Mouse (Mus musculus) cerebellum, adult 9-10 months (tissue): ENCODE measurements at regions not wholly inside any gene's neighbourhood (a gene's known extent, or its start where the extent isn't known, plus 50 kb on each side); places are given as distances from the start of the nearest gene placed in this dataset.

Experiments
- DNase-seq: peaks from one replicate; pipeline ENCODE4 v3.0.0; 2022

DNA sequence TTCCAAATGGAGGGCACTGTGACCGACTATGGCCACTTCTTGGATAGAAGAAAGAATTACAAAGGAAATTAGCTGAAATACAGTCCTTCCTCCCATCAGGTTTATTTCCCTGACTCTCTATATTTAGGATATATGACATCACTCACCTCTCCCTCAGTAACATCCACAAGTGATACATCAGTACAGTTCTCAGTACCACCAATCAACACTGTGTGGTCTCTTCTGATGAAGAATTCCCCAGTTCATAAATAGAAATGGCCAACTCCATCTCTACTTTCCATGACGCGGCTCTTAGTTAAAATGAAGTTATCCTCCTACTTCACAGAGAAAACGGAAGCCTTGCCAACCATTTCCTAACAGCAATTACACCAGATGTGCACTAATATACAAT lies 208.3 kb upstream of the Dio2 start:
- no peak for DNase-seq

DNA sequence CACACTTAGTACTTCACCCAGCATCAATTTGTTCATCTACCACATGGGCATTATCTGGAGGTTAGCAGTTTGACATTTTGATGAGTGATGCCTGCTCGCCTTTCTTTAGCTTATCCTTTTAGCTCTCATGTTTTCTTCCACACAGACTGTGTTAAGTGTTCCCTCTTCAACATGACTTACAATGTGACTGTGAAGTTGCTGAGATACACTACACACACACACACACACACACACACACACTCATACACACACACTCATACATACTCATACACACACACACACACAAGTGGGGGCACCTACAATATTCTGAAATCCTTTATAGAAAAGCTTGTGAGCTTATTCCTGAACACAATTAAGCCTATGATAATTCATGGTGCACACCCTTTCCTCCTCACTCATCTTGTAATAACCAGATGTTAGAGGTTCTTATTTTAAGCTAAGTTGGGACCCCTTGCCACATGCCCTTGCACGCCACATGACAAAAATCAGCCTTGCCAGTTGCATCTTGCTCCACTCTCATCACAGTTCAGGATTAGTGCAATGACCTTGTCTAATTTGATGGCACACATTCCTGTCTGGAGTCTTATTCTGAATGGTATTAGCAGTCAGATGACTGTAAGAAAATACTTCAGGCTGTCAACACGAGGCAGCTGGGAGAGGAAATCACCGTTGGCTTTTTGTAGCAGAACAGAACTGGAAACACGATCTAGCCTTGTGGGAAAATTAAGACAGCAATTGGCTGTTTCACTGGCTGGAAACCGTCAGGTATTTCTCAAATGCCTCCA lies 207.7 kb upstream of the Dio2 start:
- DNase-seq, result no peak

DNA sequence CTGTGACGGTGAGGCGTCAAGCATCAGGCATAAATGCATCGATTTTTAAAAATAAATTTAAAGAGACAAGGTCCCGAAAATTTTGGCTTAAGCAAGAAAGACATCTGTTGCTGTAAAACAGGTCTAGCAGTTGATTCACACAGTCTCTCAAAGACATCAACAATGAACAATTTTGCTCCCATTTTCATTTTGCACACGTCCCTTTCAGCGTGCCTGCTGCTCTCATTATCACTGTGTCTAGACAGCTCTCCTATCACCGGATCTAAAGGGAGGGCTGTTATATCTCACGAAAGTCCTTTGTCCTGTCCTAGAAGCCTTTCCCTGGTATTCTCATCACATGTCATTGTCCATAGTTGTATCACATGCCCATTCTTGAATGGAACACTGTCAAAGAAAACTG lies 194.4 kb upstream of the Dio2 start:
- DNase-seq, result no peak

DNA sequence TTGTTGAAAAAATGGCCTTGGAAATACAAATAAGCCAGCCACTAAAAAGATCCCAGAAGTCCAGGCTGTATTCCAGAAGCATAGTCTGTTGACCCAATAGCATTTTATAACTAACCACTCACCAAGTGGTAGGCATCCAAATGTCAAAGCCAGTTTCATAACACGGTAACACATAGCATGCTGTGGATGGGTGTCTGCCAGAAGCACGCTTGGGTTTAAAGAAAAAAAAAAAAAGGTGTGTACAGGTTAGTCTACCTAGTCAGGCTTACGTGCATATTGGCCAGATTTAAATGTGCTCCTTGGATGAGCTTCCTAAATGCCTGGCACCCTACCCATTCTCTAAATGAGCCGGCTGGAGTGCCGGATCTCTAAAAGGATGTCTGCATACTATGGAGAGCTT lies 194.0 kb upstream of the Dio2 start:
- peak; percentile 93 for DNase-seq

DNA sequence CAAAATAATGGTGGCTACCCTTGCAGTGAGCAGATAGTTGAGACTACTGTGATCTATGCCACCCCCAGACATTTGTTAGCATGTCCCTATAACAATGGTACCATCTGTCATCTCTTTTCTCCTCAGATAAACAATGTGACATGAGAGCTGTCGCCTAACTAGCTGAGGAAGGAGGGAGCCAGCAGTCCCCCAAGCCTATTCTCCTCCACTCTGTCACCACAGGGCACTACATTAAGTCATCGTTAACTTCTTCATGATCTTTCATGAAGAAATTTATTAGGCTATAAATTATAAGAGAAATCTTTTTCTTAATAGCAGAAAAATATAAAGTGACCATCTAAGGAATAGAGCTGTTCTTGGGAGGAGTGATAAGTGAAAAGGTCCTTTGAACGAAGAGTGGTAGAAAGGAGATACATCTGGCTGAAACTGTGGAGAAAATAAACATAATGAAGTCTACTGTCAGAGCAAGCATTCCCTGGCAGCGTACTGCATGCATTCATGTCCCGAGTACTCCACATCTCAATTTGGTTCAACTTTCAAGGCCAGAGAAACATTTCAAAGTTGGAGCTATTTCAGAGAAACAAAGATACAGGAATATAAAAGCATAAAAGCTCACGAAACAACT lies 192.0 kb upstream of the Dio2 start:
- peak; percentile 10 for DNase-seq

DNA sequence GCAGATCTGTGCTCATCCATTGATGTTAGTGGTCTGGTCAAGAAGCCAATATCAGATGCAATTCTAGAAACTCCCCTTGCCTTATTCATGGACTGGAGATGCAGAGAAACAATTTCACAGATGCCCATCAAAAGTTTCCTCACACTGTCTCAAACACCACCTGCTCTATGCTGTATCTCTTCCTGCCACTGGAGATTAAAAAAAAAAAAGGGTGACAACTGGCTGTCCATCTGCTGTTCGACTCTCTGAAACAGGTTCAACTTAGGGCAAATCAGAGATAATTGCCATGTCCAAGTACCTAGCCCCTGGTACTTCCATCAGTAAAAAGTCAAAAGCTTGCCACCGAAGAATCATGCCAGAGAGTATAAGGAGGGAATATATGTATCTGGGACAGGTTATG lies 185.4 kb upstream of the Dio2 start:
- DNase-seq, result no peak

DNA sequence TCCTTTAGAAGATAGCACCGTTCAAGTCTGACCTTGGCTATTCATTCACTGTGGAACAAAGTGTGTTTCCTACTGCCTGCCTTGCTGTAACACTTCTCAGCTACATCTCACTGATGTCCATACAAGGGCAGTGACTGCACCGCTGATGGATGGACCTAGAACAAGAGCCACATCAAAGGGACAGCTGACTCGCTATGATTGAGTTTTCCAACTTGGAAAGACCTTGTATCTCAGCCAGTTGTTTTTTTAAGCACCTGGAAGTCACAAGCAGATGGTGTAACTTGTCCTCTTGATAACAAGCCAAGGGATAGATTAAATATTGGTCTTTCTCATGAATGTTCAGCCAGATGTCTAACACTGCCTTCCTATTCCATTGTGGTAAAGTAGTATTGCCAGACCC lies 184.9 kb upstream of the Dio2 start:
- no peak for DNase-seq

DNA sequence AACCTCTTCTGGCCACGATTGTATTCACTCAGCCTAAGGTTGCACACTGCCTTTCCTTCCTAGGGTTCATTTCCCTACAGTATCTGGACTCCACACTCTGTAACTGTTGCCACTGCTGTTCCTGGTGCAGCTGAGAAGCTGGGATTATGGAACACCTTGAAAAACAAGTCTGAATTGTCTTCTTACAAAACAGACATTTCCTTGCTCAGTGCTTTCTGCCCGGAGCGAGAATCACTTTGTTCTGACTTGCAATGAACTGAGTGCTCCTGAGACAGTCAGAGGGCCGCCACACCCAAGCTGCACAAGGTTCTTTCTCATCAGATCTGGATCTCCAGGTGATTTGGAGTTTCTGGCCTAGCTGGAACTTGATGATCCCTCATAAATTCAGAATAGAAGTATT lies 183.0 kb upstream of the Dio2 start:
- DNase-seq, result no peak

DNA sequence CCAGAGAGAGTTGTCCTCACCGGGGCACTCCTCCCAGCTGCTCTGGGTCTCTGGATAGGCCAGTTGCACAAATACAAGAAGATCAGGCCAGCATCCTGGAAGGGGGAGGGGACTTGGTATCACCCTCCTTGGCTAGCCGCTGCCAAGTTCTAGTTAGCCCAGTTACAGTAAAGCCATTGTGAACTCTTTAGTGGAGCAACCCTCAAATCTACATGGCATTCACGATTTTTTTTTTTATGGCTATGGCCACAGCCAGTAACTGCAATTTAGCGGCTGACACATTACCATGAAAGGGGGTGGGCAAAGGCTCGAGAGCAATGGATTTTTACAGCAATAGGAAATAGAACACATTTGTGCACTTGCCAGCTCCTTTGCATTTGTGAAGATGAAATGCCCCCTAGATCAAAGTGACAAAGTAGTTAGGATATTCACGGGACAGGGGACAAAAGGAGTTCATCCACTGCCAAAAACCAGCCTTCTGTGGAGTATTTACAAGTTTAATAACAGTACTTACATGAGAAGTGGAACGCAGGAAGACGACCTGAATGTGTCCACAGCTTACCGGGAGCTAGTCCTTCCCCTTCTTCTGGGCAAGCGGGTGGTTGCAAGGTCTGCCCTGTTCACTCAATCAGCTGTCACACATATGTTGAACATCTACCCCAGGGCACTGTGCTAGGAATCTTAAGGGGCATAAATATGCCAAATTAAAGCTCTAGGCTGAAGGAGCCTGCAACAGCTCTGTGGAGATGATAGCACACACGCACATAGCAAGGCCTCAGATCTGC lies 177.9 kb upstream of the Dio2 start:
- peak; percentile 26 for DNase-seq

DNA sequence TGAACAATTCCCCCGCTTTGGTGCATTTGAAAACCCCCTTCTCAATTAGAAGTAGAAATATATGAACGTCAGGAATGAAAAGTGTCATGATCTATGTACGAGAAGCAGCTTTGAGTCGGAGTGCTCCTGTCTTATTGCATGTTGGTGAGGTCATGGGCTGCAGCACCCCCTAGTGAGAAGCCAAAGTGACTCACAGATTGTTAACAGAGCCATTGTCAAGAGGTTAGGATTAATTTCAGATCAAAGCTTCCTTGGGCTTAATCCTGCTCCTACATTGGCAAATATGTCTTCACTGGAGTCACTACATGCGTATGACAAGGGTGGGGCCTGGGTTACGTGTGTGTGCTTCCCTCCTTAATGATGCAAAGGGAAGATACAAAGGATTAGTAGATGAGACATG lies 165.8 kb upstream of the Dio2 start:
- DNase-seq, result no peak

DNA sequence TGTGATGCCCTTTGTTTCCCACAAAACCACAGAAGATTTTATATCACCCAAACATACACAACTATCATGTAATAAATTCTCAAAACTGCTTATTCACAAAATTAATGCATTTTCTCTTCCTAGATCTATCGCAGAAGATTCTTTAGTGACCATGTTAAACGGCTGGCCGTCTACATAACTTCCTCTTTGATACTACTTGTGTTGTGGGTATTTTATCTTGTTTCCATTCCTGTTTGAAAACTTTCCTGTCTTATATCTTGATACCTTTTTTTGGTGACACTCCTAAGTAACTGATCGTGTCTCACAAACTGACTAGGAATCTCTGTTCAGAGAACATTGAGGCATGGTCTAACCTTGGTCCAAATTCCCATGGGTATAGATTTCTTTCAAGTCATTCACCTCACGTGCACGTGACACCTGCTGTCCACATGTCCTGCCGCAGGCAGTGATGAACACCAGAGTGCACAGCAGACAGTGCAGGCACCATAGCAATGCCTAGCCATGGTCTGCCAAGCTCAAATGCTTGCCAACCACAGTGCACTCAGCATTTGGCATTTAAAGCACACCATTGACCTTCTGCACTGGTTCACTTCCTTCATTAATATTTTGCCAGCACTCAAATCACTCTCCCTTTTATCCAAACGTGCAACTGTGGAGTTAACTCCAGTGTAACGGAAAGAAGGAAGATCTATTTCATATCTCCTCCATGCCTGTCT lies 155.6 kb upstream of the Dio2 start:
- DNase-seq, result no peak

DNA sequence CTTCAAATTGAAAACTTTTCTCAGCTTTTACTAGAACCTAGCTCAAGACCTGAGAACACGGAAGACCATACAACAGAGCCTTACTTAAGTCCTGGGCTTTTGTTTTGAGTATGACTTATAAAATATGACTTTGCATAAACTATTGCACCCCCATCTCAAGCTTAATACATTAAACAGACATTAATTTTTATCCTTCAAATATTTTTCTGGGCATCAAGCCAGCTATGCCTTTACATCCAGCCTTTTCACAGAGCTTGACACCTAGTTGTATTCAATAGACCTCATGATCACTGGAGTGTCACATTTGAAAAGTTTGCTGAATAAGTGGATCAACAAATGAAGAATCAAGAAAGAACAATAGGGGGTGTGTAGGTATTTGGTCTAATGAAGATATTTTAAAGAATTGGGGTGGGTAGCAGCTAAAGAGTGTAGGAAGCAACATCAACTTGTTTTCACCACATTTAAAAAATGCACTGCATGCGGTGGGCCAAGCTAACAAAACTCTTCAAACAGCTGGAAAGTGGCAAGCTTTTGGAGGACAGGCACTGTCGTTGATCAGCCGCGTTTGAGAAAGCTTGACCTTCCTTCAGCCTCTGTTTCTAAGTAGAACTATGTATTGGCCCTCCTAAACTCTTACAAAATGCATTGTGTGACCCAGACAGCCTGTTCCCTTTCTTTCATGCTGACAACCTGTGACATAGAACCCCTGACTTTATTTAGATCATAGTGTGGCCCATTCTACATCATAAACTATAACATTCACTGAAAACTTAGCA lies 138.2 kb upstream of the Dio2 start:
- no peak for DNase-seq

DNA sequence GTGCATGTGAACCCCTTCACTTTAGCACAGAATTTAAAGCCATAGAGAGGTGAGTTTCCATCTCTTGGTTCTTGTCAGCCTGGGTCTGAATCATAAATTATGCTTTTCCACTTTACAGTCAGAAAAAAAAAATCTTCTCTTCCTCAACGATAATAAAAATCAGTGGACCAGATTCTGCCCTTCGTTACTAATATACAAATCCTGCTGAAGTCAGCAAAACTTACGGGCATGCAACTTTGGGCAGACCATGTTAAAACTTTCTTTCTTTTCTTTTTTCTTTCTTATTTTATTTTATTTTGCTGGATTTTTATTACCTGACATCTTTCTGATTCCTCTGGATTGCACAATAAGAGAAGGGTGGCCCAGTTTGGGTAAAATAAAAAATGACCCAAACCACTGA lies 136.6 kb upstream of the Dio2 start:
- DNase-seq, result no peak

DNA sequence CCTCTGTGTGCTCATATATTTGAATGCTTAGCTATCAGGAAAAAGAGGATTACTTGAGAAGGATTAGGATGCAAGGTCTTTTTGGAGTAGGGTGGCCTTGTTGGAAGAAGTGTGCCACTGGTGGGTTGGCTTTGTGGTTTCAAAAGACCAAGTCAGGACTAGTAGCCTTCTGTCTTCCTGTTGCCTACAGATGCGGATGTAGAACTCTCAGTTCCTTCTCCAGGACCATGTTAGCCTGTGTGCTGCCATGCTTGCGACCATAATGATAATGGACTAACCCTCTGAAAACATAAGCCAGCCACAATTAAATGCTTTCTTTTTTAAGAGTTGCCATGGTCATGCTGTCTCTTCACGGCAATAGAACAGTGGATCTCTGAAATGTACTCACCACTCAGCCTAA lies 135.7 kb upstream of the Dio2 start:
- DNase-seq, result no peak

DNA sequence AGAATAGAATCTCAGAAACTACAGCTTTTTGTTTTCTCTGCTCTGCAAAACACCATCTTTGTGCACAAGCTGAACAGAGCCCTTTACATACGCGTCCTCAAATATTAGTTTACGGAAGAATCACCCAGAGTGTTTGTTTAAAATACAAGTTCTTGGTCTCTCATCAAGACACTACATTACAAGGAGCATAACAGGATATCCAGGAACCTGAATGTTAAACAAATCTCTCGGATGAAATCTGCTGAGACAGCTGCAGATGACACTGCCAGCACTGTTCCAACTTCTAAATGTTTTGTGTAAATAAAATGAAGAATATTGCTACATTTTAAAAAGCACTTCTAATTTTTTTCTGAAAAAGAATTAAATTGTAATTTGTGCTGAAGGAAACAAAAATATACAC lies 128.4 kb upstream of the Dio2 start:
- DNase-seq, result no peak

DNA sequence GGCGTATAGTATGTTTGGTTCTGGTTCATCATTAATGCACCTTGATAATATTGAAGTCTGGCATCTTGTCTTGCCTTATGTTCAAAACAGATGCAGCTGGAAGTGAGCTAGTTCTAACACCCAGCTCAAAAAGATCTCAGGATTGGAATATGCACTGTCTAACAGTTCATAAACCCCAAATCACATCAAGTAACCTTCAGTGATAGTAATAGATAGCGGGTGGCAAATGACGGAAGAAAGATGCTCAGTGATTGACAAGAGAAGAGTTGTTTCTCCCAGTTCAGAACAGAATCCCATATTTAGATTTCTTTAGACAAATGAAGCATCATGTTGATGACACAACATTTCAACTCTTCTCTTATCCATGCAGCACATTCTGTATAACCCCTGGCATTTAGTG lies 124.4 kb upstream of the Dio2 start:
- peak; percentile 5 for DNase-seq

DNA sequence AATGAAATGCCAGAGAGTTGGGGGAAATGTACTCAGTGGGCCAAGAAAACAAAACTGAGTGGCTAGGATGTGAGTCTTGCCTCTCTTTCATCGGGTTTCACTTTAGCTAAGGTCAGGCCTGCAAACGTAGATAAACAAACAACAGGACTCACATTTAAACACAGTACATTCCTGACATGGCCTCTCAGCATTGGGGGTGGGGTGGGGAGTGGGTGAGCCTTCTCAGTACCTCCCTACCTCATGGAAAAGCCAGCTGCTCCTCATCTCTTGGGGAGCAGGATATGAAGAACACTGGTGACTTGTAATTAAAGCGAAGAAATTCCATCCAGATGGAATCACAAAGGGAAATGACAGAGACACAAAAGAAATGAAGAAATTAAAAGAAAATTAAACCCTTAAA lies 119.5 kb upstream of the Dio2 start:
- no peak for DNase-seq

DNA sequence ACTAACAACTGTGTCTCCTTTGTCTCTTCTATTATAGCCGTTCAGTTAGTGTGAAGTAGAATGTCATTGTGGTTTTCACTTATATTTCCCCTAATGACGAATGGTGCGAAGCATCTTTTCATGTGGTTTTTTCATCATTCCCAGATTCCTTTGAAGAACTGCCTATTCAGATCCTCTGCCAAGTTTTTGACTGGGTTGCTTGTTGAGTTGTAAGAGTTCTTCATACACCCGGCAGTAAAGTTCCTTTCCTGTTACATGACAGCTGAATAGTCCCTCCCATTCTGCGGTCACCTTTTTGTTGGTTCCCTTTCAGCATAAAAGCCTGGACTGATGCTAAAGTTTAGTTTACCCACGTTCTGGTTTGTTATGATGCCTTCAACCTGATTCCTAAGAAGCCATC lies 72.4 kb upstream of the Dio2 start:
- no peak for DNase-seq

DNA sequence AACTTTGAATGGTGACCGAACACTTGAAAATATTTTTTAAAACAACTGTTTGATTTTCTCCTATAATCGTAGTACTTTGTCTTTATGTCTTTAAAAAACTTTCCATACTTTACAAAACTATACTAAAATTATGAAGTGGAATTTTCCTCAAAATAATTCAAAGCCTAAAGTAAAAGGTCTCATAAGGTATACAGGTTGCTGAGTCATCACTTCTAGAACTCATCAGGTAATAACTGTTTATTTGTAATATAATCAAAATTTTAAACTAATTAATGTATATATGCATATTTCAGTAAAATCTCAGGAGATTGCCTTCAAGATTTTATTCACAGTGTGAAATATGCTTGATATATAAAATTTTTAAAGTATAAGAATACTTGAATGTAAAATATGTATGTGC lies 52.3 kb upstream of the Dio2 start:
- DNase-seq, result no peak
